Mouse (Mus musculus) heart, embryonic 11.5 days (tissue): ENCODE data around the gene Dhx33. TPM values are rescaled to one million over a fixed set of nuclear protein-coding genes. Genes with fewer than 3 reads are reported as not detected.

Experiments
- ATAC-seq: fragments of 200-750 bp; cut with Nextera tagmentation; replicated peaks from 2 replicates; pipeline ENCODE4 v1.8.0; 2017; ENCODE audit warnings: moderate library complexity; ENCODE audit not compliant: insufficient number of reproducible peaks, low FRiP score, low TSS enrichment
- H3K27ac ChIP-seq: fragments of 300-500 bp; sonication (generic); 2 replicates; pipeline ENCODE4 v1.5.1; 2014; ENCODE audit warnings: mild to moderate bottlenecking, low read depth, low read length
- H3K27me3 ChIP-seq: fragments of 300-500 bp; sonication (generic); 2 replicates; pipeline ENCODE4 v1.6.1; 2014; ENCODE audit warnings: mild to moderate bottlenecking, low read length, mixed read lengths; ENCODE audit not compliant: control insufficient read depth, insufficient read depth
- H3K36me3 ChIP-seq: fragments of 300-500 bp; sonication (generic); 2 replicates; pipeline ENCODE4 v1.6.1; 2014; ENCODE audit warnings: mild to moderate bottlenecking, low read length, moderate library complexity, mixed read lengths; ENCODE audit not compliant: control insufficient read depth, insufficient read depth
- H3K4me1 ChIP-seq: fragments of 300-500 bp; sonication (generic); 2 replicates; pipeline ENCODE4 v1.6.1; 2014; ENCODE audit warnings: low read length; ENCODE audit not compliant: control insufficient read depth, insufficient read depth
- H3K4me2 ChIP-seq: fragments of 300-500 bp; sonication (generic); 2 replicates; pipeline ENCODE4 v1.6.1; 2014; ENCODE audit warnings: mild to moderate bottlenecking, moderate library complexity
- H3K4me3 ChIP-seq: fragments of 300-500 bp; sonication (generic); 2 replicates; pipeline ENCODE4 v1.5.1; 2014; ENCODE audit warnings: low read depth, low read length
- H3K9ac ChIP-seq: fragments of 300-500 bp; sonication (generic); 2 replicates; pipeline ENCODE4 v1.6.1; 2014; ENCODE audit warnings: mild to moderate bottlenecking, low read depth, low read length, moderate library complexity
- H3K9me3 ChIP-seq: fragments of 300-500 bp; sonication (generic); replicated peaks from 2 replicates; pipeline ENCODE4 v1.6.1; 2016; ENCODE audit warnings: low read length; ENCODE audit not compliant: control insufficient read depth
- WGBS: fragments of 180-500 bp; shearing (Covaris S2); extraction: QIAGEN DNeasy Blood & Tissue Kit; methylation state at CpG from one replicate; pipeline ENCODE4 v1.1.7; 2014; ENCODE audit not compliant: insufficient replicate concordance; 5-methylcytosine and 5-hydroxymethylcytosine counted together
- polyA plus RNA-seq: library from polyadenylated mRNA; unstranded; fragments of >200 nt; fragmentation: Nextera tagmentation; extraction: Ambion mirVana; gene quantifications from 2 replicates; pipeline ENCODE4 v1.2.1, GENCODE M21; 2014

Dhx33 gene
- 15.6 and 20.5 TPM in 2 replicates for polyA plus RNA-seq

DNA sequence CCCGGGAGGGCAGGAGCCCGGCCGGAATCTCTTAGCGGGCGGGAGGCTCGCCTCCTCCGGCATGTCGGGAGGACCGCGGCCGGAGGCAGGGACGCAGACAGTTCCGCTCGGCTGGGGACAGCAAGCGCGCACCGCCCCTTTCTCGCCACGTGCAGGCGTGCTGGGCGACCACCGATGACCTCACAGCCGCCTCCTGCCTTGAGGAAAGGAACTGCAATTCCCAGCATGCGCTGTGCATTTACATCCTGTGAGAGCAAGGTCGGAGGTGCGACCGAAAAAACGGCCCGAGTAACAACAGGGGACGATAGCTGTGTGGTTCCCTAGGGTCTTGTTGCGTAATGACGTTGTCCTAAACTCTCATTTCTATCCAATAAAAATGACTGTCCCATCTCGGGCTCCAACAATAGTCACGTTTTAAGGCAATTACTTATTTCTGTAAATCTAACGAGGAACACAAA lies at the start of gene Dhx33:
Dhx33 (minus strand) TSS at position 122 of the 458 bp plus-strand sequence.
- Histone ChIP-seq H3K9me3 (no peaks in the 10 kb centered on the region), H3K4me1 (peaks cover 11% of the 10 kb centered on the region; the same call in 1 of the 2 replicates), H3K27me3 (no peaks in the 10 kb centered on the region), H3K4me3 (peak within 1 kb of the TSS; percentile 87), H3K27ac (peak within 1 kb of the TSS; percentile 86), H3K36me3 (peaks cover 6% of the 10 kb centered on the region), H3K9ac (peak within 1 kb of the TSS; percentile 78), H3K4me2 (peak within 1 kb of the TSS; percentile 95)
- WGBS, result under 1% methylated on average over 35 of the region's 35 CpGs
- ATAC-seq, result peak; percentile 98

DNA sequence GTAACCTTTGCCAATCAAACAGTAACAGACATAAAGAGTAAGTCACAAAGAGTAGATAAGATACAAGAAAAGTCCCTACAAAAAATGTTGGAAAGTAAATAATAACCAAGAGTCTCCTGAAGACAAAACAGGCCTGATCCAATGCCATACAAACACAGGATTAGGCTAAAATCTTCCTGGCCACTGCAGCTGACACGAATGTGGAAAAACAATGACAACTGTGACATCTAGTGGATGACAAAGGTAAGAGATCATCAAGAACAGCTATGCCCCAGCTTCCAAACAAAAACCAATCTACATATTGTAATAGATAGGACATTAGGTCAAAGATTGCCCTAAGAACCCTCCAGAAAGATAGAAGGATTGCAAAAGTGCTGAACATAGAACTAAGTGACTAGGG lies 48.3 kb upstream of the Dhx33 start:
- no peak for ATAC-seq
- Histone ChIP-seq H3K4me3 (no peak overlapping the region), H3K9me3 (no peaks in the 10 kb centered on the region), H3K4me2 (no peak overlapping the region), H3K4me1 (no peaks in the 10 kb centered on the region), H3K27ac (no peak overlapping the region), H3K9ac (no peak overlapping the region), H3K36me3 (no peaks in the 10 kb centered on the region), H3K27me3 (no peaks in the 10 kb centered on the region)
- WGBS, result 0% methylated on average over 1 of the region's 1 CpGs

DNA sequence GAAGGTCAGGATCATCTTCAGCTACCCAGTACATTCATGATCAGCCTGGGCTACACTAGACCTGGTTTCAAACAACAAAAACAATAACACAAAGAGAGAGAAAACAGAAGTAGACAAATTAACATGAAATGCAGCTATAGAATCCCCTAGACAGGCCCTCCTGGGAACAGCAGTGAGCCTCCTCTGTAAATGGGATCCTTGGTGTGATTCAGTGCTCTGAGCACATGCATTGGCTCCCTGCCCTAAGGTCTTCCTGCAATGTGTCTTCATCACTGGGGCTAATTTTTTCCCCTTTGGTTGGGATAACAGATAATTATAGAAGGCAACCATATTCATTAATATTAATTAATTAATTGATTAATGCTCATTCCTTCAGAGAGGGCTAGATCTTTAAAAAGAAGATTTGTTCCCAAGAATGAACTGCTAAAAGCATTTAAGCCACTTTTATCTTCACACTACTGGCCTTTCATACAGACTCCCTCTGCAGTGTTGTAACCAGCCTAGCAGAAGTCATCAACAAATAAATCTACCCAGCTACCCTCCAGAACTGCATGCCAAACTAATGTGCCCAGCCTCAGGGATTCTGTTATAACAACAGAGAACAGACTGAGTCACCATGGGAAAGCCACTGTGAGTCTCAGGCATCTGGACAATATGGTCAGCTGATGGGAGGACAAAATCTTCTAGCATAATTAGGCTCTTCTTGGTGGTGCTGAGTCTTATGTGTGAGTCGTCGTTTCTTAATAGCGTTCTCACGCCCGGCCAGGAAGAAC lies 35.5 kb upstream of the Dhx33 start:
- Histone ChIP-seq H3K36me3 (no peaks in the 10 kb centered on the region), H3K9me3 (no peaks in the 10 kb centered on the region), H3K4me1 (no peaks in the 10 kb centered on the region), H3K4me3 (no peak overlapping the region), H3K27ac (no peak overlapping the region), H3K27me3 (no peaks in the 10 kb centered on the region), H3K4me2 (no peak overlapping the region), H3K9ac (no peak overlapping the region)
- ATAC-seq, result no peak
- 98% methylated on average over 5 of the region's 5 CpGs for WGBS

DNA sequence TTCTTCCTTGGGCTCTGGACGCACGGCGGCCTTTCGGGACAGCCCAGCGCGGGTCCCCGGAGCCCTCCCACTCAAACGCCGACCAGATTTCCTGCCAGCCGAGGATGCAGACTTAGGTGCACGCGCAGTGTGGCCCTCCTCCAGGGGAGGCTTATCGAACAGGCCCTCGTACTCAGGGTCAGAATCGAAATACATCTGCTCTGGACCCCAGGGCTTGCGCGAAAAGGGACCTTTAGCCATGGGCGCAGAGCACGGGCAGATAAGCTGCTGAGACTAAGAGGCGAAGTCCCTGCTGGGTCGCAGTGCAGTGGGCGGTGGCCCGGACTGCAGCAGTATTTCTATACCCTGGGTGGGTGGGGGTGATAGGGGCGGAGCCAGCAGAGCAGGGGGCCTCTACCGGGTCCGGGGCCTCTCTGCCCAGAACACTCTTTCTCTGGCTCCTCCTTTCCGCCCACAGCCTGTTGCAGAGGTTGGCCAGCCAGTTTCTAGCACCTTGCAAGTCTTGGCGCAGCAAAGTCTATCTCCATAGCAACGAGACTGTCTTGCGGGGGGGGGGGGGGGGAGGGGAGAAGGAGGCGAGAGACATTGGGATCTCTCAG lies 29.0 kb upstream of the Dhx33 start, which contains the start of gene 6330403K07Rik:
6330403K07Rik (minus strand) TSS at position 351 of the 599 bp plus-strand sequence.
- H3K36me3 ChIP-seq, result no peaks in the 10 kb centered on the region
- peak within 1 kb of the TSS; percentile 84 for H3K4me2 ChIP-seq
- under 1% methylated on average over 28 of the region's 31 CpGs for WGBS
- H3K9ac ChIP-seq, result peak within 1 kb of the TSS; percentile 70
- peak; percentile 93 for ATAC-seq
- H3K9me3 ChIP-seq, result no peaks in the 10 kb centered on the region
- H3K4me3 ChIP-seq, result peak within 1 kb of the TSS; percentile 61
- no peaks in the 10 kb centered on the region for H3K4me1 ChIP-seq
- no peaks in the 10 kb centered on the region for H3K27me3 ChIP-seq
- peak within 1 kb of the TSS; percentile 77 for H3K27ac ChIP-seq

DNA sequence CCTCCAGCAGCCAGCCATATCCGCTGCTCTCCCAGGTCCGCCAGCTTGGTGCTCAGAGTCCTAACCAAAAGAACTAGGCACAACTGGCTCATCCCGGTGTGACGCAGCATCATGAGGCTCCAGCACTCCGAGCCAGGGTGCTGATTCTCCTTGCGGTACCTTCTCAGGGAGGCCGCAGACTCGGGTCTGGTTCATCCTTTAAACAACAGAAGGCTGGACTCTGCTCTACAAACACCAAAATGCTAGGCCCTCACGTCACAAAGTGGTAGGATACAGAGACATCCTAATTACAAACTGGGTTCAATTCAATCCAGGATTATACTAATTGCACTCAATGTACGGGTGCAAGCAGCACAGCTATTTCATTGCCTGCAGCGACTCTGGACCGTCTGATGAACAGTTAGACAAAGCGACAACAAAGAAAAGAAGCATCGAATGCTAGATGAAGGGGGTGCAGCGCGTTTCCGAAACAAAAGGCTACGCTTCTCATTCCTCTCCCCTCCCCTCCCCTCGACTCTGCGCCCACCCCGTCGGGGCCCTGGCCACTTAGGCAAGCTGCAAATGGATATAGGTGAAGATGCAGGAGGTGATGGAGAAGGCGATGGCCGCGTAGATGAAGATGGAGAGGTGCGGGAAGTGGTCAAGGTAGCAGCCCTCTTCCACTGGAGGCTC lies 28.4 kb upstream of the Dhx33 start:
- Histone ChIP-seq H3K4me1 (no peaks in the 10 kb centered on the region), H3K4me2 (peak overlapping the region; percentile 84), H3K4me3 (peak overlapping the region; percentile 61), H3K27me3 (no peaks in the 10 kb centered on the region), H3K9me3 (no peaks in the 10 kb centered on the region), H3K36me3 (peaks cover 6% of the 10 kb centered on the region; the same call in 1 of the 2 replicates), H3K27ac (peak overlapping the region; percentile 77), H3K9ac (peak overlapping the region; percentile 70)
- ATAC-seq, result no peak; the same call in 1 of the 2 replicates
- 11% methylated on average over 26 of the region's 26 CpGs for WGBS

DNA sequence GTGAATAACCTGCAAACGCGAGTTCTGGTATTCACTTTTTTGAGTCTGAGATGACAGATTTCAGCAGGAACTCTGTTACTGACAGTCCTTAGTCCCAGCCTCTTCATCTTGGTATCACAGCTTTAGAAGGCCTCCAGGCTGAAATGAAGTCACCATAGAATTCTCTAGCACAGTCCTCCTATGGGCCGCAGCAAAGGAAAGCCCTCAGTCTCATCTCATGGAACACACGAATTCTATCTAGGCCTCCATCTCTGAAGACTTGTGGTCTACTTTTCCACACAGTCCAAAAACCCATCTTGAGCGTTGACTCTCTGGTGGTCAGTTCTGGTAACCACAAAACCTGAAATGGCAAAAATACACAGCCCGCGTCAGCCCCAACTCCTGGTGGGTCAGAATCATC lies 27.8 kb upstream of the Dhx33 start:
- Histone ChIP-seq H3K9ac (peak overlapping the region; percentile 70; the same call in 1 of the 2 replicates), H3K27ac (no peak overlapping the region), H3K36me3 (peaks cover 7% of the 10 kb centered on the region; the same call in 1 of the 2 replicates), H3K4me3 (peak overlapping the region; percentile 61), H3K4me1 (no peaks in the 10 kb centered on the region), H3K9me3 (no peaks in the 10 kb centered on the region), H3K27me3 (no peaks in the 10 kb centered on the region), H3K4me2 (peak overlapping the region; percentile 84)
- WGBS, result 70% methylated on average over 7 of the region's 7 CpGs
- no peak for ATAC-seq

DNA sequence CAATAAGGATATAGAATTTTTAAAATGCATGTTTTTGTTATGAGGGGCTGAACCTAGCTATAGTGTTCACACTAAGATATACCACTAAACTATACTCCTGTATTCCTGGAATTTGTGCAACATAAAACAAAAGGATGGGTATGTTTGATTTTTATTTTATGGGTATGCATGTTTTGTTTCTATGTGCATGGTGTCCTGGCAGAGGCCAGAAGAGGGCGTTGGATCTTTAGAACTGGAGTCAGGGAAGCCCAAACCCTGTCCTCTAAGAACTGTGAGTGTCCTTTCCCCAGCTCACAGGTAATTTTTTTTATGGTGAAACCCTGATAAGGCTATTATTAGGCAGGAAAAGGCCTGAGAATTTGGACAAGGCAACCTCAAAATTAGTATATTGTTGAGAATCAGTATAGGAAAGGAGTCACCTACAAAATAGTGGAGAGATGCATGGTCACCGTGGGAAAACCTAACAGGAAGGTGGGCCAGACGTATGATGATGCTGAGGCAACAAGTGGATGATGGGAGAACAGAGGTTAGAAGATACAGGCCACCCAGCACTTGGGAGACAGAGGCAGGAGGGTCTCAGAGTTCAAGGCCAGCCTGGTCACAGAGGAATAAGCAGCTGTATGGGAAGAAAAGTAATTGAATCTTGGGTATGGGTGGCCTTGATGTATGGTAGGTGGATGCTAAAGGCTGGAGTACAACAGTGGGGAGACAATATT lies 25.3 kb upstream of the Dhx33 start:
- WGBS, result 73% methylated on average over 3 of the region's 3 CpGs

DNA sequence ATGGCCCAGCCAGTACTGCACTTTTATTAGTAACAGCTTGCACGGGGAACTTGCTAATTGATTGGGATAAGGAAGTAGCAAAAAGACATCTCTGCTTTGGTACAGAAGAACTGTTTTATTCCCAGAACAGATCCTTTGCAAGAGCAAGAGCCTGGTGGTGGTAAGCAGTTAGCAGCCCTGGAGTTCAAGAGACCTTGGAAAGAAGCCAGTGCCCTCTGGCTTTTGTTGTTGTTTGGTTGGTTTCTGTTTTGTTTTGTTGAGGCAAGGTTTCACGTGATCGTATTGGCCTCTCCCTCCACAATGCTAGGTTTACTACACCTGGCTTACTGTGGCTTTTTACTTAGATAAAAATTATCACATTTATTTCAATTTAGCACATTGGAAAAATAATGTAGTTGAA lies 24.0 kb upstream of the Dhx33 start:
- H3K4me3 ChIP-seq, result no peak overlapping the region
- no peaks in the 10 kb centered on the region for H3K9me3 ChIP-seq
- no peak overlapping the region for H3K27ac ChIP-seq
- no peaks in the 10 kb centered on the region for H3K4me1 ChIP-seq
- no peak overlapping the region for H3K4me2 ChIP-seq
- no peak overlapping the region for H3K9ac ChIP-seq
- WGBS, result 86% methylated on average over 3 of the region's 3 CpGs
- no peaks in the 10 kb centered on the region for H3K27me3 ChIP-seq
- no peak for ATAC-seq
- H3K36me3 ChIP-seq, result peaks cover 14% of the 10 kb centered on the region

More for the DNA sequence above, 25.3 kb upstream of the Dhx33 start:
- no peak for ATAC-seq
- Histone ChIP-seq H3K9me3 (no peaks in the 10 kb centered on the region), H3K4me1 (no peaks in the 10 kb centered on the region), H3K4me2 (no peak overlapping the region), H3K4me3 (no peak overlapping the region), H3K36me3 (peaks cover 14% of the 10 kb centered on the region), H3K9ac (no peak overlapping the region), H3K27ac (no peak overlapping the region), H3K27me3 (no peaks in the 10 kb centered on the region)
